Mouse (Mus musculus) stomach, postnatal 0 days (tissue): ENCODE results near the gene Uggt2. TPM values are rescaled to one million over a fixed set of nuclear protein-coding genes. Genes with fewer than 3 reads are reported as not detected.

Source experiments
- ATAC-seq: fragments of 200-750 bp; cut with Nextera tagmentation; 2 replicates; pipeline ENCODE4 v1.8.0; 2017; ENCODE audit not compliant: low FRiP score, low TSS enrichment
- DNase-seq: peaks from one replicate; pipeline ENCODE4 v3.0.0-alpha.2; 2016; ENCODE audit warnings: low spot score
- H3K27ac ChIP-seq: fragments of 300-500 bp; sonication (generic); replicated peaks from 2 replicates; pipeline ENCODE4 v1.5.1; 2014; ENCODE audit warnings: mild to moderate bottlenecking, control low read depth
- H3K27me3 ChIP-seq: fragments of 300-500 bp; sonication (generic); 2 replicates; pipeline ENCODE4 v1.6.1; 2014; ENCODE audit warnings: low read length; ENCODE audit not compliant: control insufficient read depth, insufficient read depth
- H3K36me3 ChIP-seq: fragments of 300-500 bp; sonication (generic); 2 replicates; pipeline ENCODE4 v1.6.1; 2014; ENCODE audit warnings: low read length, mixed read lengths; ENCODE audit not compliant: control insufficient read depth, insufficient read depth
- H3K4me1 ChIP-seq: fragments of 300-500 bp; sonication (generic); replicated peaks from 2 replicates; pipeline ENCODE4 v1.6.1; 2014; ENCODE audit warnings: antibody characterized with exemption; ENCODE audit not compliant: control insufficient read depth, insufficient read depth
- H3K4me2 ChIP-seq: fragments of 300-500 bp; sonication (generic); replicated peaks from 2 replicates; pipeline ENCODE4 v1.6.1; 2014; ENCODE audit warnings: low read depth, mild to moderate bottlenecking, control low read depth, moderate library complexity
- H3K4me3 ChIP-seq: fragments of 300-500 bp; sonication (generic); 2 replicates; pipeline ENCODE4 v1.5.1; 2014; ENCODE audit warnings: low read depth, low read length, control low read depth
- H3K9ac ChIP-seq: fragments of 300-500 bp; sonication (generic); 2 replicates; pipeline ENCODE4 v1.6.1; 2014; ENCODE audit warnings: mild to moderate bottlenecking, low read length, control low read depth, mixed read lengths
- H3K9me3 ChIP-seq: fragments of 300-500 bp; sonication (generic); 2 replicates; pipeline ENCODE4 v1.6.1; 2016; ENCODE audit warnings: low read length; ENCODE audit not compliant: control insufficient read depth
- CTCF ChIP-seq: IDR thresholded peaks from 2 replicates; pipeline ENCODE4 v1.5.1; 2016; ENCODE audit warnings: antibody characterized with exemption, low read depth, mild to moderate bottlenecking, moderate library complexity
- EP300 ChIP-seq: optimal IDR thresholded peaks from 2 replicates; pipeline ENCODE3; 2016; ENCODE audit warnings: antibody characterized with exemption
- WGBS: fragments of 180-500 bp; shearing (Covaris S2); extraction: QIAGEN DNeasy Blood & Tissue Kit; methylation state at CpG from one replicate; pipeline ENCODE4 v1.1.7; 2014; 5-methylcytosine and 5-hydroxymethylcytosine counted together
- polyA plus RNA-seq: library from polyadenylated mRNA; unstranded; fragments of >200 nt; fragmentation: Nextera tagmentation; extraction: Ambion mirVana; gene quantifications from 2 replicates; pipeline ENCODE4 v1.2.1, GENCODE M21; 2015

Uggt2 gene
- polyA plus RNA-seq, 1 experiment from 2014 or later: 2.7 TPM

GRCm38 (mm10) chr14:119108776-119109301 lies 9.6 kb upstream of the Uggt2 start:
- H3K9me3 ChIP-seq: no peaks in the 10 kb centered on the region
- no peak for TF ChIP-seq CTCF
- TF ChIP-seq EP300: no peak
- 81% methylated on average over 7 of the region's 7 CpGs for WGBS
- H3K4me1 ChIP-seq: no peaks in the 10 kb centered on the region
- no peaks in the 10 kb centered on the region for H3K27me3 ChIP-seq
- no peak for ATAC-seq
- no peak overlapping the region for H3K4me2 ChIP-seq
- no peak overlapping the region for H3K27ac ChIP-seq
- no peaks in the 10 kb centered on the region for H3K36me3 ChIP-seq
- H3K4me3 ChIP-seq: no peak overlapping the region
- H3K9ac ChIP-seq: no peak overlapping the region
- no peak for DNase-seq

GRCm38 (mm10) chr14:119107591-119107990 lies 8.4 kb upstream of the Uggt2 start:
- Histone ChIP-seq H3K4me2 (no peak overlapping the region), H3K27me3 (no peaks in the 10 kb centered on the region), H3K9me3 (no peaks in the 10 kb centered on the region), H3K9ac (no peak overlapping the region), H3K4me3 (no peak overlapping the region), H3K36me3 (no peaks in the 10 kb centered on the region), H3K4me1 (no peaks in the 10 kb centered on the region), H3K27ac (no peak overlapping the region)
- 91% methylated on average over 8 of the region's 8 CpGs for WGBS
- no peak for TF ChIP-seq EP300
- TF ChIP-seq CTCF: no peak
- DNase-seq: no peak
- ATAC-seq: no peak

- Histone ChIP-seq H3K9ac (peak overlapping the region; percentile 76), H3K27me3 (no peaks in the 10 kb centered on the region), H3K4me2 (peak overlapping the region; percentile 89), H3K4me1 (peaks cover 3% of the 10 kb centered on the region; the same call in 1 of the 2 replicates), H3K27ac (peak overlapping the region; percentile 49; the same call in 1 of the 2 replicates), H3K36me3 (no peaks in the 10 kb centered on the region), H3K4me3 (peak overlapping the region; percentile 70), H3K9me3 (no peaks in the 10 kb centered on the region)
- ATAC-seq: peak; percentile 75
- WGBS: 3% methylated on average over 13 of the region's 13 CpGs
- TF ChIP-seq CTCF: no peak
- TF ChIP-seq EP300: no peak
- no peak for DNase-seq
These were observed 301 bp upstream of the Uggt2 start for GRCm38 (mm10) chr14:119099570-119099891.

GRCm38 (mm10) chr14:119061811-119062210 lies 37.4 kb downstream of the Uggt2 start:
- H3K9me3 ChIP-seq: no peaks in the 10 kb centered on the region
- no peak for ATAC-seq
- H3K27ac ChIP-seq: no peak overlapping the region
- no peak overlapping the region for H3K9ac ChIP-seq
- H3K4me2 ChIP-seq: no peak overlapping the region
- no peak for DNase-seq
- WGBS: 82% methylated on average over 1 of the region's 1 CpGs
- TF ChIP-seq CTCF (no peak), EP300 (no peak)
- H3K27me3 ChIP-seq: no peaks in the 10 kb centered on the region
- H3K36me3 ChIP-seq: no peaks in the 10 kb centered on the region
- no peaks in the 10 kb centered on the region for H3K4me1 ChIP-seq
- no peak overlapping the region for H3K4me3 ChIP-seq

- Histone ChIP-seq H3K36me3 (no peaks in the 10 kb centered on the region), H3K4me2 (no peak overlapping the region), H3K4me1 (no peaks in the 10 kb centered on the region), H3K27me3 (no peaks in the 10 kb centered on the region), H3K9me3 (no peaks in the 10 kb centered on the region), H3K4me3 (no peak overlapping the region), H3K27ac (no peak overlapping the region), H3K9ac (no peak overlapping the region)
- ATAC-seq: no peak
- DNase-seq: no peak
- WGBS: 92% methylated on average over 2 of the region's 2 CpGs
- TF ChIP-seq CTCF (no peak), EP300 (no peak)
These were observed 38.5 kb downstream of the Uggt2 start for GRCm38 (mm10) chr14:119060682-119061081.

GRCm38 (mm10) chr14:119057014-119057413 lies 42.2 kb downstream of the Uggt2 start:
- no peak overlapping the region for H3K9ac ChIP-seq
- TF ChIP-seq CTCF: no peak
- TF ChIP-seq EP300: no peak
- WGBS: 87% methylated on average over 4 of the region's 4 CpGs
- DNase-seq (no peak), ATAC-seq (no peak)
- H3K36me3 ChIP-seq: no peaks in the 10 kb centered on the region
- no peaks in the 10 kb centered on the region for H3K9me3 ChIP-seq
- H3K4me2 ChIP-seq: no peak overlapping the region
- H3K27me3 ChIP-seq: no peaks in the 10 kb centered on the region
- no peak overlapping the region for H3K4me3 ChIP-seq
- H3K4me1 ChIP-seq: no peaks in the 10 kb centered on the region
- no peak overlapping the region for H3K27ac ChIP-seq
